Mouse (Mus musculus) limb, embryonic 15.5 days (tissue): ENCODE measurements around the gene Glmp. TPM values are rescaled to one million over a fixed set of nuclear protein-coding genes. Genes with fewer than 3 reads are reported as not detected.
"Not testable (repeated sequence)": the region's sequence is repeated elsewhere in the genome, so short reads cannot be mapped to it uniquely, and the experiment has no call there.

ENCODE experiments used
- ATAC-seq: fragments of 200-750 bp; cut with Nextera tagmentation; 2 replicates; pipeline ENCODE4 v1.8.0; 2017; ENCODE audit warnings: low read depth, moderate TSS enrichment; ENCODE audit not compliant: insufficient number of reproducible peaks, low FRiP score, low TSS enrichment
- H3K27ac ChIP-seq: fragments of 300-500 bp; sonication (generic); 2 replicates; pipeline ENCODE4 v1.5.1; 2015; ENCODE audit warnings: moderate library complexity, mild to moderate bottlenecking, inconsistent platforms
- H3K27me3 ChIP-seq: fragments of 300-500 bp; sonication (generic); 2 replicates; pipeline ENCODE4 v1.6.1; 2015; ENCODE audit warnings: inconsistent platforms
- H3K36me3 ChIP-seq: fragments of 300-500 bp; sonication (generic); 2 replicates; pipeline ENCODE4 v1.6.1; 2015; ENCODE audit warnings: inconsistent platforms
- H3K4me1 ChIP-seq: fragments of 300-500 bp; sonication (generic); 2 replicates; pipeline ENCODE4 v1.6.1; 2015; ENCODE audit warnings: inconsistent platforms
- H3K4me2 ChIP-seq: fragments of 300-500 bp; sonication (generic); 2 replicates; pipeline ENCODE4 v1.6.1; 2015; ENCODE audit warnings: mild to moderate bottlenecking, inconsistent platforms
- H3K4me3 ChIP-seq: fragments of 300-500 bp; sonication (generic); 2 replicates; pipeline ENCODE4 v1.5.1; 2015; ENCODE audit warnings: mild to moderate bottlenecking, inconsistent platforms
- H3K9ac ChIP-seq: fragments of 300-500 bp; sonication (generic); 2 replicates; pipeline ENCODE4 v1.6.1; 2015; ENCODE audit warnings: inconsistent platforms
- H3K9me3 ChIP-seq: fragments of 300-500 bp; sonication (generic); 2 replicates; pipeline ENCODE4 v1.6.1; 2016; ENCODE audit warnings: inconsistent platforms
- WGBS: fragments of 180-500 bp; shearing (Covaris S2); methylation state at CpG from one replicate; pipeline ENCODE4 v1.1.7; 2015; 5-methylcytosine and 5-hydroxymethylcytosine counted together
- polyA plus RNA-seq: library from polyadenylated mRNA; unstranded; fragments of >200 nt; fragmentation: Nextera tagmentation; extraction: Ambion mirVana; gene quantifications from 2 replicates; pipeline ENCODE4 v1.2.1, GENCODE M21; 2015

Gene Glmp
- polyA plus RNA-seq = 198 and 199 TPM in 2 replicates

- H3K9me3 ChIP-seq = no peaks in the 10 kb centered on the region
- WGBS = under 1% methylated on average over 10 of the region's 10 CpGs
- H3K36me3 ChIP-seq = peaks cover 54% of the 10 kb centered on the region
- H3K9ac ChIP-seq = peak within 1 kb of the TSS; percentile 63
- H3K4me3 ChIP-seq = peak within 1 kb of the TSS; percentile 69
- H3K27ac ChIP-seq = 0 out of 2 replicates have a peak within 1 kb of the TSS, but pooled peaks have one; percentile 48
- H3K4me1 ChIP-seq = peaks cover 14% of the 10 kb centered on the region
- no peaks in the 10 kb centered on the region for H3K27me3 ChIP-seq
- ATAC-seq = peak; percentile 49; the same call in 1 of the 2 replicates
- peak within 1 kb of the TSS; percentile 75 for H3K4me2 ChIP-seq
Measured at GRCm38 (mm10) chr3:88324951-88325405, at the start of gene Glmp. Glmp (plus strand) TSS chr3:88325023.

GRCm38 (mm10) chr3:88276121-88276520 lies 48.7 kb upstream of the Glmp start:
- no peak overlapping the region for H3K4me3 ChIP-seq
- no peaks in the 10 kb centered on the region for H3K4me1 ChIP-seq
- H3K4me2 ChIP-seq = no peak overlapping the region
- H3K9me3 ChIP-seq = no peaks in the 10 kb centered on the region
- no peak for ATAC-seq
- no peaks in the 10 kb centered on the region for H3K27me3 ChIP-seq
- H3K36me3 ChIP-seq = no peaks in the 10 kb centered on the region
- H3K27ac ChIP-seq = no peak overlapping the region
- 87% methylated on average over 2 of the region's 2 CpGs for WGBS
- no peak overlapping the region for H3K9ac ChIP-seq

GRCm38 (mm10) chr3:88276529-88277143 lies 48.2 kb upstream of the Glmp start:
- no peak overlapping the region for H3K4me3 ChIP-seq
- WGBS = 45% methylated on average over 7 of the region's 7 CpGs
- ATAC-seq = no peak

DNA sequence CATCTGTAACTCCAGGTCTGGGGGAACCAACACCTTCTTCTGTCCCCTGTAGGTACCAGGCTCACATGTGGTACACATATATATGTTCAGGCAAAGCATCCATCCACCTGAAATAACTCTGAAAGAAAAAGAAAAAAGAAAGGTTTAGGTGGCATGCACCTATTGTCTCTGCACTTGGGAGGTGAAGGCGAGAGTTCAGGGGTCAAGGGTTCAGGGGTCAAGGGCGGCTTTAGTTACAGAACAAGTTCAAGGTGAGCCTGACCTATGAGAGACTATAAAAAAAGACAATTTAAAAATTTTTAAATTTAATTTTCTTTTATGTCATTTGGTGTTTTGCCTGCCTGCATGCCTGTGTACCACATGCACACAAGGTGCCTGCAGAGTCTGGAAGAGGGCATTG lies 44.8 kb upstream of the Glmp start:
- Histone ChIP-seq H3K4me3 (no peak overlapping the region), H3K9me3 (no peaks in the 10 kb centered on the region), H3K36me3 (no peaks in the 10 kb centered on the region), H3K27me3 (no peaks in the 10 kb centered on the region), H3K4me2 (no peak overlapping the region), H3K27ac (no peak overlapping the region), H3K9ac (no peak overlapping the region), H3K4me1 (no peaks in the 10 kb centered on the region)
- WGBS = 90% methylated on average over 2 of the region's 2 CpGs
- no peak for ATAC-seq

More at GRCm38 (mm10) chr3:88276529-88277143, 48.2 kb upstream of the Glmp start:
- no peak overlapping the region for H3K27ac ChIP-seq
- H3K9me3 ChIP-seq = no peaks in the 10 kb centered on the region
- no peak overlapping the region for H3K4me2 ChIP-seq
- H3K9ac ChIP-seq = no peak overlapping the region
- no peaks in the 10 kb centered on the region for H3K36me3 ChIP-seq
- H3K4me1 ChIP-seq = no peaks in the 10 kb centered on the region
- no peaks in the 10 kb centered on the region for H3K27me3 ChIP-seq

DNA sequence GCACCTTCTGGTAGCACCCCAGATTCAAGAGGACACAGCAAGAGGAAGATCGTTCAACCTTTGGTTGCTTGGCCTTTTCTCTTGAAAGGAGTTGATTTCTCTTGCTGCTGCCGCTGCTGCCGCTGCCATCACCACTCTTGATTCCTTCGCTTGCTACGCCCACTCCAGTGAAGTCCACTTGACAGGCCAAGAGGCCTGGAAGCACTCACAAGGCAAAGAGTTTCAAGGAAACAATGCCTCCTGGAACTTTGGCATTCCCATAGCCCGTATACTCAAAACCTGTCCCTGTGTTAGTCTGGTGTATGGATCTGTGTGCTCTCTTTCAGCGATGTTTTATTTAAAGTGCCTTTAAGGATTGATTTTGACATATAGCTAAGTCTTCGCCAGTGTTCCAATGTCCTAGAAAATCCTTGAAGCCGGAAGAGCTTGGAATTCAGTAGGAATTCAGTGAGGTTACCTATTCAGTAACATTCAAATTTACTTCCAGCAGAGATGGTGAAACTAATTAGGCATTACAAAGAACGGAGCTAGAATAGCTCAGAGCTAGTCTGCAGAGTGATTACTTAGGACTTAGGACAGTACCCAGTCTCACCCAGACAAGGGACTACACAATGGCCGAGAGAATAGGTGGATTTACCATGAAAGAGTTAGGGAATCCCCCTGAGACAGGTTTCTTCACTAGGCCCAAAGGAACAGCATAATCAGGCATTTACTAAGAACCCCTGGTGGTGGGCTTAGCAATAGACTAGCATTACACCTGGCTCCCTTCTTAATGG lies 43.5 kb upstream of the Glmp start:
- H3K27ac ChIP-seq, H3K9me3 ChIP-seq, H3K4me3 ChIP-seq, H3K27me3 ChIP-seq, ATAC-seq, H3K36me3 ChIP-seq, H3K4me1 ChIP-seq, H3K4me2 ChIP-seq, H3K9ac ChIP-seq: not testable (repeated sequence)
- 73% methylated on average over 11 of the region's 11 CpGs for WGBS

GRCm38 (mm10) chr3:88284815-88285564 lies 39.8 kb upstream of the Glmp start:
- H3K4me3 ChIP-seq, ATAC-seq, H3K27ac ChIP-seq, H3K9ac ChIP-seq, H3K9me3 ChIP-seq, H3K4me1 ChIP-seq, H3K27me3 ChIP-seq, H3K36me3 ChIP-seq, H3K4me2 ChIP-seq: not testable (repeated sequence)
- WGBS = 93% methylated on average over 14 of the region's 14 CpGs

DNA sequence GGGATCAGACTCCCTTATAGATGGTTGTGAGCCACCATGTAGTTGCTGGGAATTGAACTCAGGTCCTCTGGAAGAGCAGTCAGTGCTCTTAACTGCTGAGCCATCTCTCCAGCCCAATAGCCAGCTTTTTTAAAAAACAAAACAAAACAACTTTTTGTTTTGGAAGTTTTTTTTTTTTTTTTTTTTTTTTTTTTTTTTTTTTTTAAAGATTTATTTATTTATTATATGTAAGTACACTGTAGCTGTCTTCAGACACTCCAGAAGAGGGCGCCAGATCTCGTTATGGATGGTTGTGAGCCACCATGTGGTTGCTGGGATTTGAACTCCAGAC lies 39.3 kb upstream of the Glmp start:
- H3K4me3 ChIP-seq, H3K4me2 ChIP-seq, H3K4me1 ChIP-seq, H3K27ac ChIP-seq, H3K27me3 ChIP-seq, ATAC-seq, H3K9ac ChIP-seq, H3K9me3 ChIP-seq, H3K36me3 ChIP-seq: not testable (repeated sequence)
- 67% methylated on average over 2 of the region's 2 CpGs for WGBS

- Histone ChIP-seq H3K9me3 (no peaks in the 10 kb centered on the region), H3K4me2 (no peak within 1 kb of the TSS), H3K36me3 (0 out of 2 replicates have a peak, but pooled peaks cover 3% of the 10 kb centered on the region), H3K4me1 (no peaks in the 10 kb centered on the region), H3K9ac (no peak within 1 kb of the TSS), H3K27me3 (no peaks in the 10 kb centered on the region), H3K4me3 (no peak within 1 kb of the TSS), H3K27ac (no peak within 1 kb of the TSS)
- no peak for ATAC-seq
- WGBS = 98% methylated on average over 4 of the region's 4 CpGs
Measured at GRCm38 (mm10) chr3:88287110-88287509, 37.7 kb upstream of the Glmp start, which contains the start of gene Gm38392. Gm38392 (minus strand) TSS chr3:88287210.

GRCm38 (mm10) chr3:88288133-88288713 lies 36.6 kb upstream of the Glmp start:
- not testable (repeated sequence) for H3K4me3 ChIP-seq, H3K9ac ChIP-seq, H3K9me3 ChIP-seq, H3K4me1 ChIP-seq, H3K36me3 ChIP-seq, ATAC-seq, H3K4me2 ChIP-seq, H3K27me3 ChIP-seq, H3K27ac ChIP-seq
- WGBS = 82% methylated on average over 10 of the region's 10 CpGs

DNA sequence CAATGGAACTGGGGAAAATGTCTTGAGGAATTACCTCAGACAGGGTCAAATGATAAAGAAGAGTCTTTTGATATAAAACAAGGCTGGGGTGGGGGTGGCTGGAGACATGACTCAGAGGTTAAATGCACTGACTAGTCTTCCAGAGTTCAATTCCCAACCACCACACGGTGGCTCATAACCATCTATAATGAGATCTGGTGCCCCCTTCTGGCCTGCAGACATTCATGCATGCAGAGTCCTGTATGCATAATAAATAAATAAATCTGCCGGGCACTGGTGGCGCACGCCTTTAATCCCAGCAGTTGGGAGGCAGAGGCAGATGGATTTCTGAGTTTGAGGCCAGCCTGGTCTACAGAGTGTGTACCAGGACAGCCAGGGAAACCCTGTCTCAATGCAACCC lies 32.9 kb upstream of the Glmp start:
- no peak overlapping the region for H3K27ac ChIP-seq
- no peak for ATAC-seq

GRCm38 (mm10) chr3:88295272-88295671 lies 29.6 kb upstream of the Glmp start:
- not testable (repeated sequence) for ATAC-seq, H3K9me3 ChIP-seq, H3K9ac ChIP-seq, H3K27ac ChIP-seq, H3K27me3 ChIP-seq
- H3K4me1 ChIP-seq = peaks cover 11% of the 10 kb centered on the region
- H3K4me2 ChIP-seq = 0 out of 2 replicates have a peak overlapping the region, but pooled peaks have one; percentile 56
- WGBS = 79% methylated on average over 1 of the region's 1 CpGs
- peaks cover 10% of the 10 kb centered on the region for H3K36me3 ChIP-seq
- H3K4me3 ChIP-seq = 0 out of 2 replicates have a peak overlapping the region, but pooled peaks have one; percentile 70

More for the DNA sequence above, 32.9 kb upstream of the Glmp start:
- Histone ChIP-seq H3K9ac (no peak overlapping the region), H3K4me3 (no peak overlapping the region), H3K36me3 (no peaks in the 10 kb centered on the region), H3K27me3 (no peaks in the 10 kb centered on the region), H3K4me1 (0 out of 2 replicates have a peak, but pooled peaks cover 3% of the 10 kb centered on the region), H3K9me3 (no peaks in the 10 kb centered on the region), H3K4me2 (no peak overlapping the region)
- WGBS = 55% methylated on average over 4 of the region's 4 CpGs
